Mouse (Mus musculus) cerebellum, postnatal 4 days (tissue): ENCODE measurements around the gene Foxk2.
"Not testable (repeated sequence)": the region's sequence is repeated elsewhere in the genome, so short reads cannot be mapped to it uniquely, and the experiment has no call there.

Experiments used
- DNase-seq, 2 experiments: peaks; one replicate each; pipeline ENCODE4 v3.0.0; 2022; ENCODE audit warnings: low spot score in 2 of 2, mixed read lengths in 1 of 2

The Foxk2 gene

DNA sequence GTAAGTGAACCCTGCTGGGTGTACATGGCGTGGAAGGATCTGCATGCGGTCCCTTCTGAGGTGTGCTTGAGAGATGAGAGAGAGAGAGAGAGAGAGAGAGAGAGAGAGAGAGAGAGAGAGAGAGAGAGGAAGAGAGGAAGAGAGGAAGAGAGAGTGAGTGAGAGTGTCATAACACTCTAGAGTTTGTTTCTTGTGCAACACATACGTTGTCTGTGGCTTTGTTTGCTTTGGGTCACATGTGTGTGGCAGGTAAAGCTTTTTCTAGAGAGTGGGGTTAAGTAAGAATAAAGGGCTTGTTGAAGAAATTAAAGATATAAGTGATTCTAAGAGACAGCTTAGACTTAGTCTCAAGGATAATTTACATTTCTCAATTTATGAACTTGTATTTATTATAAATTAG, 18.2 kb downstream of the Foxk2 start:
- no peak for DNase-seq

DNA sequence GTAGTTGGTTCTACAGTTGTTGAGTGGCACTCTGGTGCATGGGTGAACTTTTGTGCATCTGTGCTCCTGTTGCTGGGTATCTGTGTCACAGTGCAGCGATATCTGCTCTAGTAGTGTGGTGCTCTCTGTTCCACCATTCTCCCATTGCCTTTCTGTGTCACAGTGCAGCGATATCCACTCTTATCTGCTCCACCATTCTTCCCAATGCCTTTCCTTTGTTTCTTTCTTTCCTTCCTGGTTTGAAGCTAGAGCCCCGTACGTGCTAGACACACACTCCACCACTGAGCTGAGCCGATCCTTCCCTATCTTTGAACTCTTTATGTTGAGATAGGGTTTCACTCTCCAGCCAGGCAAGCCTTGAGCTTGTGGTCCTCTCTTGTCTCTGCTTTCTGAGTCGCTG, 23.1 kb downstream of the Foxk2 start:
- no peak for DNase-seq

DNA sequence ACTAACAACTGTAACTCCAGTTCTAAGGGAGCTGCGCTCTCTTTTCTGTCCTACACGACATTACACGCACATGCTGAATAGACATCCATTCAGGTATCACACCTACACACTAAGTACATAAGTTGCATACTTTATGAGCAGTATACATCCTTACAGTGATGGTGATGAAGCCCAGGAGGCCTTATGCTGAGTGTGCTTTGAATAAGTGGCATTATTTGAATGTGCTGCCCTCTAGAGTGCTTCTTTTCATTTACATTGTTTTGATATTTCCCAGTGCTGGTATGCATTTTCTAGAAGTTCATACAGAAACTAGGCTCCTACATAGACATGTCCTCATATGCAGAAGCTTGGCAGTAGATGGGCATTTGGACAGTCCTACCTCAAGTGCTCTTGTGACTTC, 30.1 kb downstream of the Foxk2 start:
- no peak for DNase-seq

DNA sequence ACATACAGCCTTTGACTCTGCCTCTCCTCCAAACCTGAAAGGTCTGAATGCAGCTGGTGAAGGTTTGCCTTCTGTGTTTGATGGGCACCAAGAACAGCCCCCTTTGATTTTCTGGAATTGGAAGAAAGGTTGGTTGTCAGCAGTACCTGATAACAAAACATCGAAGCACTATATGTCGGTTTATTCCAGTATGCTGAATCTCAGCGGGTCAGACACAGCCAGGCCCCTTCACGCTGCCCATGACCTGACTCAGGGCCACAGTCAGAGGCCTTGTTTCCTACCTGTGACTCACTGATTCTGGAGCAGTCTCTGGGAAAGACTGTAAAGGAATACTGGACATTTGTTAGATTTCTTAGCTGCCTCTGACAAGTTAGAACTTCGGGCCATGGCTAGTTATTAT, 35.0 kb downstream of the Foxk2 start:
- DNase-seq, result no peak

DNA sequence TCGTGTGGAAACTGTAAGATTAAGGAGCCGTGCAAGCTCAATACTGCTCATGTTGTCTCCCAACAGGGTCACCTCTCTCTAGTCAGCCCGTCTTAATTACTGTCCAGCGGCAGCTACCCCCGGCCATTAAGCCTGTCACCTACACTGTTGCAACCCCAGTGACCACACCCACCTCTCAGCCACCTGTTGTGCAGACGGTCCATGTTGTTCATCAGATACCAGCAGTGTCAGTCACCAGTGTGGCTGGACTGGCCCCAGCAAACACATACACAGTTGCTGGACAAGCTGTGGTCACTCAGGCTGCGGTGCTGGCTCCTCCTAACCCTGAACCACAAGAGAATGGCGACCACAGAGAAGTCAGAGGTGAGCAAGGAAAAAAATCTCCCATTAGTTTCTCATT, 38.7 kb downstream of the Foxk2 start:
- no peak for DNase-seq

DNA sequence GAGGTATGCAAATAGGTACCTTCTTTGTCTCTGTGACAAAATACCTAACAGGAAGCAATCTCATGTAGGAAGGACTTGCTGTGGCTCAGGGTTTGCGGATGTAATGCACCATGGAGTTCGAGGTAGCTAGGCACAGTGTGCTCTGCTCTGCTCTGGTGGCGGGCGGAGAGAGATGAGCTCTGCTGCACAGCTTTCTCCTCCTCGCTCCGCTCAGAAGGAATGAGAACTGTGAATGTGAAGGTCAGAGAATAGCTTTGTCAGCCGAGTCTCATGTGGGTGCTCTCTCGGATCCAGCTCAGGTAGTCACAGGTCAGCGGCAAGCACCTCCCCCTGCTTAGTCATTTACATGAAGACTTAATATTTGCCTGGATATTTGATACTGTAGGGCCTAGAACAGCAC, 40.5 kb downstream of the Foxk2 start:
- no peak for DNase-seq

DNA sequence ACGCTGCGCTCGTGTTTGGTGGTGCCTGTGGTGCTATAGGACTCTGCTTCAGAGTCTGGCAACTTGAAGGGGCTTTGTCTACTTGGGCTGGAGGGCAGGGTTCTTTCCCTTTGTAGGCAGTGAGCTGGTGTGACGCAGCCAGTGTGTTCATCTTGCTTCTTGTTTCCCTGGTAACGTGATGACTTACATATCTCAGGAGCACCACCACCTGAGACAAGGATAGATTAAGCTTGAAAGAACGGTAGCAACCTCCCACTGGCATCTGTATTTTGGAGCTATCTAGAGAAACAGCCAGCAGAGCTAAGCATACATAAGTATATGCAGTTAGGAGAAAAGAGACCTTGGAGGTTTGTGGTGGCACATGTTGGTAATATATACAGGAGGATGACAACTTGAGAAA, 45.6 kb downstream of the Foxk2 start:
- DNase-seq, result no peak

DNA sequence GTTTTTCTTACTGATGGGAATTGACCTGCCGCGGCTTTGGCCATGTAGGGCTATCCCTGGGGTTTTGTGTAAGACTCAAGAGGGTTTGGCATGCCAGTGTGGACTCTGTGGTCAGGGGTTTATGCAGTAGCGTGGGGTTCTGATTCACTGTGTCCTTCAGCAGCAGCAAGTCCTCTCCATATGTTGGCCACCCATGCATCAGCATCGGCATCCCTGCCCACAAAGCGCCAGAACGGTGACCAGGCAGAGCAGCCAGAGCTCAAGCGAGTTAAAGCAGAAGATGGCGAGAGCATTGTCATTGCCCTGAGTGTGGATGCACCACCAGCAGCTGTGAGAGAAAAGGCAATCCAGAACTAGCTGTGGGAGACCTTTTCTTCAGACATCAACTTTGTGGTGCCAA, 46.8 kb downstream of the Foxk2 start:
- no peak for DNase-seq

DNA sequence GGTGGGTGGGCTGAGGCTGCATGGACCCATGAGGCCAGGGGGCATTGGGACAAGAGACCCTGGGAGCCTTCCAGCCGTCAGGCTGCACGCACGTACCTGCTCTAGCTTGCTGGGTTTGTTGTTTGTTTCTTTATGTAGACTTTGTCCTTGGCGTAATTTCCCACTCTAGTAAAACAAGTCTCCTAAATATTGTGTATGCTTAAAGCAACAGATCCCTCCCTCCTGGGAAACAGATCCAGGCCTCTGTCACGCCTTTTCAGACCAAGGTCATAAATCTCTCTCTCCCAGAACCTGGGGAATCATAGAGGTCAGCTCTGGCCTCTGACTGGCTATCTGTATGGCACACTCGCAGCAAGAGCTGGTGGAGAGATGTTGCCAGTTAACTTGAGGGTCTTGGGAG, 47.9 kb downstream of the Foxk2 start:
- not testable (repeated sequence) for DNase-seq

DNA sequence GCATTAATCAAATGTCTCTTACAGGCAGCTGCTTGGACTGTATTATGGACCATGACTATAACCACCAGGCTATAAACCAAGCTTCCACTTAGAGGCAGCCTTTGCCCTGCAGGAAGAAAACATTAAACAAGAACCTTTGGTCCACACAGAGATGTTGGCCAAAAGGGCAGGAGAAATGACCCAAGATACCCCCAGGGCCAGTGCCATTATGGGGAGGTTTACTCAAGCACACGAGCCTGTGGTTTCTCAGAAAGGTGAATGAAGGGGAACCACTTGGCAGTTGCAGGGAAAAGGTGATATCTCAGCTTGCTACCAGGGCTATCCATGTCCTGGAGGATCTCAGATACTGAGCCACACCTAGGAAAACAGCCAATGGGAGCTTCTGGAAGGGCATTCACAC, 66.2 kb downstream of the Foxk2 start:
- DNase-seq, result no peak

DNA sequence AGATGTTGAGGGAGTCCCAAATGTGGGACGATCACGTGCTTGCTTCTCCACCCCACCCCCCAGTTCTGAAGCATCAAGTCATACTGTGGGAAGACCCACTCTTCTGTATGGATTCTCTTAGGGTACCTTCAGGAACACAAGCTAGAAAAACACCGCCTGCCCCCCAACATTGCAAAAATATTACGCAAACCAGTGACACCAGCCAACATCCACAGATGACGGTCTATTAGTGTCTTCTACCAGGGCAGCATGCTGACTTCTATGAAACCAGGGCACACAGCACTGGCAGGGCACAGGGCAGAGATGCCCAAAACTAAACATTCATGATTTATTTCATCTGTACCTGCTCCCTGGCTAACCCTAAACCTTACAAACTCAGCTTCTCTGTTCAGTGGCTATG, 66.9 kb downstream of the Foxk2 start:
- no peak for DNase-seq

DNA sequence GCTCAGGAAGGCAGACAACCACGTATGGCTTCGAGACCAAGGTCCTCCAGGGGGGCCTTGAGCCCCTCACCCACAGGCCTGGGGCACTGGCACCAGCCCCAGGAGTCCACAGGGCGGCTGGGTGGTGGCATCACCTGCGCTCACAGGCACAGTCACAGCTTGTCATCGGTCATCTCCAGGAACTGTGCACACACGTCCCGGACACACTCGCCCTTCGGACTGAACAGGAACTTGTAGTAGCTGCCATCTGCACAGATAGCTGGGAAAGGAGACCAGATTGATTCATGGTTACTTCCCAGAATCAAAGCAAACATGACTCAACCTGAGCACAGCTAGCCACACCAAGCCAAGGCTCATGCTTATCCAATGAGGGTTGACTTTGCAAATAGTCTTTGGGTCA, 68.4 kb downstream of the Foxk2 start:
- DNase-seq, result no peak

DNA sequence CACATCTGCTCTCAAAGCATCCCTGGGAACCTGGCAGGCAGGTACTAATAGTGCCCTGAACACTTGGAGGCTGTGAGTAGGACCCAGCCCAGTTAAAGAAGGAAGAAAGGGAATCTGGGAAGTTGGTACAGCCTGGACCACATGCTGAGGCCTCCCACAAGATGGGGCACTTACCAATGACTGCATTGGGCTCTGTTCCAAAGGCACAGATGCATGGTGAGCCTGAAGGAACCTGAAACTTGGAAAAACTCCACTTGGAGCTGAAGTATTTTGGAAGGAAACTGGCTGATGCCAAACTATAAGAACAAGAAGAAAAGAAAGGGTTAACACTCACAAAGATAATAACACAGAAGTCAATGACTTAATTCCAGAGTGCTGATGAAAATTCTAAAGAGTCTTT, 68.8 kb downstream of the Foxk2 start:
- no peak for DNase-seq

DNA sequence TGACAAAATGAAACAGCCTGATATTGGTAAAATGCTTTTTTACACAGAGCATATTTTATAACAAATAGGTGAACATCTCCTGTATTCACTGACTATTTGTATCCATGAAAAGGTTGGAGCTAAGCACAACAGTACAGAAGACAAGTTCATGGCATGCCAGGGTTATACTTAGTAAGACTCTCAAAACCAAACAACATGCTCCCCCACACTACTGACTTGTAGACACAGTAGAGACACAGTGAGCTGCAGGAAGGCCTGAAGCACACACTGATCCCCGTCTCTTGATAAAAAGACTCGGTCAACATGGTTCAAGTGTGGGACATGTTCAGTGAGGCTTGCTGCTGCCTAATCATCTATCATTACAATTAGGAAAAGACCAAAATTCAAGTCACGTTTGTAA, 71.9 kb downstream of the Foxk2 start:
- DNase-seq, result no peak

DNA sequence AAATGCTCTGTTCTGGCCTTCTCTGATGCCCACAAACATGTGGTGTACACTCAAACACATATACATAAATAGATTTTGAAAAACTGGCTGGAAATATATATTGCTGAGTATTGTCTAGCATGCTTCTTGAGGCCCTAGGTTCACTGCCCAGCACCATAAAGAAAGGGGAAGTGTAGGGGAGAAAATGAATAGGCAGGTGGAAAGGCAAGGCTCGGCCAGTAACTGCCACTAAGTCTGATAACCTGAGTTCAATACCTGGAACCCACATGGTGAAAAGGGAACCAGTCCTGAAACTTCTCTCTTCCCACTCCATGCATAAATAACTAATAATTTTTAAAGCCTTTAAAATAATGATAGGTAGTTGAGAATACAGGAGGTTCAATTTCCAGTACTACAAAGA, 79.9 kb downstream of the Foxk2 start:
- no peak for DNase-seq

DNA sequence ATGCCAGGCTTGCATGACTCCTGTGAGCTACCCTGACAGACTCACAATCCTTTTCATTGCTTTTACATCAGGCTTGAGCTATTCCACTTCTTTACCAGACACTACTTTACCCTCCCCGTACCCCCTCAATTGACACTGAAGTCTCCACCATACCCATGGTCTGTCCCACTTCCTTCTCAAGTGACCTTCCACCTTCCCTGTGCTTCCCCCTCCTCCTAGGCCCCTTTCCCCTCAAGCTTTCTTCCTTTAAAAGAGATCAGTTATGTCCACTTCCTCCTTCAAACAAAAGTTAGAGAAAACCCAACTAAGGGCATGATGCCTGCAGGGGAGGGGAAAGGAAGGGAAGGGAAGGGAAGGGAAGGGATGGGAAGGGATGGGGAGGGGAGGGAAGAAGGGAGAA, 80.5 kb downstream of the Foxk2 start:
- DNase-seq, result no peak

DNA sequence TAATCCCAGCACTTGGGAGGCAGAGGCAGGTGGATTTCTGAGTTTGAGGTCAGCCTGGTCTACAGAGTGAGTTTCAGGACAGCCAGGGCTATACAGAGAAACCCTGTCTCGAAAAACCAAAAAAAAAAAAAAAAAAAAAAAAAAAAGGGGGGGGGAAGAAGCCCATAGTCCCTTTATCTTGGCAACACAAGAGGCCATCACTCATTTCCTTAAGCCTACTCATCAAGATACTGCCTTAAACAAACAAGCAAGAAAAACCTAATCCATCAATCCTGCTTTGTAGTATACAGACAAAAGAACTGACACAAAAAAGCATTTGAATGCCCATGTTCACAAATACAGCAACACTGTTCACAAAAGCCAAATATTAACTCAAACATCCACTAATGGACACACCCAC, 82.6 kb downstream of the Foxk2 start:
- DNase-seq, result not testable (repeated sequence)

DNA sequence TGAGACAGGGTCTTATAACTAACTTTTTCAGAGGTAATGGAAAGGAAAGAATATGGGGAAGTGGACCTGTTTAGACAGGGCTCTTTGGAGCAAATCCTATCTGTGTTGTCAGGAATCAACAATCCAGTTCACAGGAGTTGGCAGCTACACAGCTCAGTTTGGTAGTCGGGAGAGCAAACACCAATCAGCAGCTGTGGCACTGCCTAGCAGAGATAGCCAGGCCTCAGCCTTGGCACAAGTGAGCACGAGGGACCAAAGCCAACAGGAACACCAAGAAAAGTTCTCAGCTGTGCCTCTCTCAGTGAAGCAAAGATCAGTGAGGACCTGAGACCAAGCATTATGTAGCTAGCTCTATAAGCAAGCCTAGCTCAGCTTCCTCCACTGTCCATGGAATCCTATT, 87.2 kb downstream of the Foxk2 start:
- DNase-seq, result no peak

DNA sequence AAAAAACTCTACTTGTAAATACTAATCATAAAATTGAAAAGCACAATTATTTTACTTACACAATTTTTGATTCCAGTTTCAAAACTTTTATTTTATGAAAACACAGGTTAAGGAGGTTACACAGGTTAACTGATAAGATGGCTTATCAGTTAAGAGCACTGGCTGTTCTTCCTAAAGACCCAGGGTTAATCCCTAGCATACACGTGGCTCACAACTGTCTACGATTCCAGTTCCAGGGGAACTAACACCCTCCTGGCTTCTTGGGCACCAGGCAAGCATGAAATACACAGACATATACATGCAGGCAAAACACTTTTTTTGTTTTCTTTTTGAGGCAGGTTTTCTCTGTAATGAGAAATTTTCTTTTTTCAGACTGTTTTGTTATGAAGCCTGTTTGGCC, 88.4 kb downstream of the Foxk2 start:
- DNase-seq, result no peak

DNA sequence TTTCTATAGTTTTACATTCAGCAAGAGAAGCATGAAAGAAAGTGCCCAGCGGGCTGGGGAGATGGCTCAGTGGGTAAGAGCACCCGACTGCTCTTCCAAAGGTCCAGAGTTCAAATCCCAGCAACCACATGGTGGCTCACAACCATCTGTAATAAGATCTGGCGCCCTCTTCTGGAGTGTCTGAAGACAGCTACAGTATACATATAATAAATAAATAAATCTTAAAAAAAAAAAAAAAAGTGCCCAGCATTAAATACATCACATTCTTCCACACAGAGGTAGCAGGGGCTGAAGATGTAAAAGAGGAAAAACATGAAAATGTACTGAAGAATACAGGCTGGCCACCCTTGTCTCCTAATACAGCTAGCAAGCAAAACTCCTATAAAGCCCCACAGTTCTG, 88.9 kb downstream of the Foxk2 start:
- not testable (repeated sequence) for DNase-seq

DNA sequence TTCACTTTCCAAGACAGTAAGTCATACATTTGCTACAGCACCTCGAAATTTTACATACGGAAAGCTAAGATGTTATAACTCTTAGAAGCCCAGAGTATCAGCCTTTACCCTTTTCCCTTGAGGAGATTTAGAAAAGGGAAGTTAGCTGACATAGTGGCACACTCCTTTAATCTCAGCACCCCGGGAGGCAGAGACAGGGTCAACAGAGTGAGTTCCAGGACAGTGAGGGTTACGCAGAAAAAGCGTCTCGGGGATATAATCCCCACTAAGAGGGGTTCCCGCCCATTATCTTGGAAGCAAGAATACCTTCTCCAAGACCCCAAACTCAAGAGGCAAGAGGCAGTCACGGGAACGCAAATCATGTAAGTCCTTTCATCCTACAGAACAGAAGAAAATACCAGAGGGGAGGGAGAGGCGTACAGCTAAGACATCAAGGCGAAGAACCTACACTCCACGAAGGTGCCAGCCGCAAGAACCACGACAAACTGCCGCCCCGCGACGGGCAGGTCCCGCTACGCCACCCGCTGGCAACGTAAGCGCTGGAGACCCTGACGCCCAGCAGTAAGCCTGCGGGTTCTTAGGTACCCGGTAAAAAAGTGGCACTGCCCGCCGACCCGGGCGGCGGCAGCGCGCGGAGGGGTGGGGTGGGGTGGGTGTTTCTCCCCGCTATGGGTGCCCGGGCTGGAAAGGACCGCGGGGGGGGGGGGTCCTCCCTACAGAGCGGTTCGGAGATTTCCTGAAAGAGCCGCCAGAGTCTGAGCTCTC, 93.7 kb downstream of the Foxk2 start:
- DNase-seq, result peak in 1 of 2 experiments; percentile 24

DNA sequence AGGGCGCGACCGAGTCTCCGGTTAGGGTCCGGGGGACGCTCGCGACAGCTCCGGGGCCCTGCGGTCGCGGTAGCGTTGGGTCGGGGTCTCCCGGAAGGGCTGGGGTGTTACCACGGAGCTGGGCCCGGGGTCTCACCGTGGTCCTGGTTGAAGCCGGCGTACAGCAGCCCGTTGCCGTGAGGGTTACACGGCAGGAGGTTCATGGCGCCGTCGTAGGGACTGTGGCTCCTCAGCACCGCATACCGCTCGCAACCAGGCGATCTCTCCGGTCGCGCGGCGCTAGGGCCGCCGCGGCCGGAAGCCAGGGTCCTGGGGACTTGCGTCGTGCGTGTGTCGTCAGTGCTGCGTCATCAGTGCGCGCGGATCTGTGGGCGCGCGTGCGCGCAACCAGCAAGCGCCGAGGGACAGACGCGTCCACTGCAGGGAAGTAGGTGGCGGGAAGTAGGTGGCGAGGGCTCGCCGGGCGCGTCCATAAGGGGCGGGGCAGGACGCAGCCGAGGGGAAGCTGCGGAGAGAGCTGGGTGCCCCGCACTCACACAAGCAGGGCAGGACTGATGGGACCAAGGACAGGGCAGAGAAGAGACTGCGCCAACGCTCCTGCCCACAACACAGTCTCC, 94.4 kb downstream of the Foxk2 start, which contains the start of gene Wdr45b:
Wdr45b (minus strand) TSS at position 355 of the 617 bp plus-strand sequence.
- DNase-seq, result peak; percentile 98 to 99
